Mouse (Mus musculus): ENCODE data around the gene Stard3.

DNA sequence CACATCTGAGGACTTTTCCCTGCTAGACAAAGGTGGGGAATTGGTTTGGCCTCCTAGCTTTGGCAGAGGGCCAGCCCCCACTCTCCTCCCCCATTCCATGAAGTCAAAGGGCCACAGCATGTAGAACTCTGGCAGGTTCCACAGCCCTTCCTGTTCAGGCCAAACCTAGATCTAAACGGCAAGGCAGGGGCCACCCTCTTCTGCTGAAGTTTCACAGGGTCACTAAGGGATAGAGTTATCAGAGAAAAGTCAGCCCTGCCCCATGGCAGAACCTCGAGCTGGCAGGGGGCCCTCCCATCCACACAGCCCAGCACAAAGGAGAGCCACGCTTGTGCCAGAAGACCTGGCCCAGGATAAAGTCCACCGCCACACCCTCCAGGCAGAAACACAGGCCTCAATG lies 36.9 kb downstream of the Stard3 start:
- TF ChIP-seq CTCF (IDR thresholded peaks at IDR 0.05; ENCODE audit: borderline replicate concordance, control insufficient read depth, extremely low read depth, insufficient read depth, low read length, poor library complexity) (no peak), POLR2A (IDR thresholded peaks at IDR 0.05; ENCODE audit: control insufficient read depth, extremely low read depth, insufficient read depth, low read length, poor library complexity) (no peak)

Data from thymus, adult 2 months (tissue).